Mouse (Mus musculus) spleen, postnatal 36 days (tissue): ENCODE measurements at regions not wholly inside any gene's neighbourhood (a gene's known extent, or its start where the extent isn't known, plus 50 kb on each side); places are given as distances from the start of the nearest gene placed in this dataset.

Experiments
- DNase-seq, 2 experiments: peaks; one replicate each; pipeline ENCODE4 v3.0.0; 2022; ENCODE audit warnings: low spot score in 2 of 2, mixed read lengths in 1 of 2

DNA sequence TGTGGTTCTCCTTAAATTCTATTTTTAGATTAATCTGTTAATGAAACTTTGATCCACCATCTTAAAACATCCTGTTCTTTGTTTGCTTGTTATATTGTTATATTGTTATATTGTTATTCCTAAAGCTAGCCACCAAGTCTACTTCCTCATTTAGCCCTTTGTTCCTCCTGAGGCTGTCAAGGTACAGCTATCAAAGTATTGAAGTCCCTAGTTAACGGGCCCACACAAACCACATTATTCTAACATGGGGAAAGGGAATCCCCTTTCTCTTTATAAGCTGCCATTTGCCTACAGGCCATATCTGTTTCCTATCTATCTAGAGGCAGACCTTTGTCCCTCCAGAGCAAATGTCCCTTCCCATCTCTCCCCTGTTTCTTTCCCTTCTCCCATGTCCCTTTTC, 317.0 kb downstream of the Prr30 start:
- DNase-seq: no peak

DNA sequence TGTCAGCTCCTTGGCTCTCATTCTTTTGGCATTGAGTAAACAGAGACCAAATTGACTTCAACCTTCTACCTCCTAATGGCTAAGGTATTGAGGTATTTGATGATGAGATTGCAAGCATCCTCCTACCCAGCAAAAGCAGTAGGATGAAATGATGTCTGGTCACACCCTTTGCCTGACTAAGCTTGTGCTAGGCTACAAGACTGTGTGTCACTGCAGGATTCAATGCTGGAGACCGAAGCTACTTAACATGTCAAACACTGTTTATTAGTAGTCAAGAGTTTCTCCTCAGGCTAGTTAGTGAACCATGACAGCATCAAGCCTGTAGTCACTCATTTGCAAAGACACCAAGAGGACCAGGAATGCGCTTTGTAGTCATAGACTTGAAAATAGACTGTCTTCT, 320.0 kb downstream of the Prr30 start:
- DNase-seq: no peak

- no peak for DNase-seq
Measured at GRCm38 (mm10) chr14:100867790-100868189, 332.3 kb downstream of the Prr30 start.

DNA sequence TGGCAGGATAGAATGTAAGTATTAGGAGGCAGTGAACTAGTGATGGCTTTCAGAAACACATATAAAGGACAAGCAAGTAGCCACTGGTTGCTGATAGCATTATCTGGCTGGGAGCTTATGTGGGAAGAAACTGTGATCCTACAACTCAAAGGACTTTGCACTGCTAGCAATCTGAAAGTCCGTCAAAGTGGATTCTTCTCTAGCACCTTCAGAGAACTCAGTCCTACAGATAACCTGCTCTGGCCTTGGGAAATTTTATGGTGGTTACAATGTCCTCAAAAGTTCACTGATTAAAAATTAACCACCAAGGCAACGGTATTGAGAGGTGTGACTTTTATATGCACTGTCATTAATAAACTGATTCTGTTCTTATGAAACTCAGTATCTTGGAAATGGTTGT, 335.3 kb downstream of the Prr30 start:
- no peak for DNase-seq

DNA sequence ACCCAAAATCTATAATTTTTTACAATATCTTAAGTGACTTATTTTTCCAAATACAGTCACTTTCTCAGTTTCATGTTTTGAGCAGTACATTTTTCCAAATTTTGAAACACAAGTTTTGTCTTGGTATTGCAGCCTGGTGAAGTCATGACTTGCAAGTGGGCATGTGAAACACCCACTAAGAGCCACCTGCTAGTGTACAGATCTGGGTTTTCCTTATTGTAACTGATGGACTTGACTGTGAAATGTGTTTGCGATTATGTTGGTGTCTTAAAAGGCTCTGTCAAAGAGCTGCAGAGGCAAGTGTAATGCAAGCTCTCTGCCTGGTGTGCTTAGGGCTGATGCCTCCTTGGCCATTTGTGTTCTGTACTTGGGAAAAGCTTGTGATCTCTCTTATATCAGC, 336.0 kb downstream of the Prr30 start:
- DNase-seq: no peak

GRCm38 (mm10) chr14:100842828-100843227, 357.3 kb downstream of the Prr30 start:
- no peak for DNase-seq
